Mouse (Mus musculus) kidney, postnatal 0 days (tissue): ENCODE data around the gene Nrxn2. TPM values are rescaled to one million over a fixed set of nuclear protein-coding genes. Genes with fewer than 3 reads are reported as not detected.

Source experiments
- ATAC-seq: fragments of 200-750 bp; cut with Nextera tagmentation; replicated peaks from 2 replicates; pipeline ENCODE4 v1.8.0; 2017; ENCODE audit warnings: low read depth, moderate number of reproducible peaks, moderate TSS enrichment, moderate library complexity; ENCODE audit not compliant: low FRiP score
- DNase-seq: peaks from one replicate; pipeline ENCODE4 v3.0.0-alpha.2; 2016; ENCODE audit warnings: low spot score
- H3K27ac ChIP-seq: fragments of 300-500 bp; sonication (generic); 2 replicates; pipeline ENCODE4 v1.5.1; 2014; ENCODE audit warnings: mild to moderate bottlenecking
- H3K27me3 ChIP-seq: fragments of 300-500 bp; sonication (generic); 2 replicates; pipeline ENCODE4 v1.6.1; 2014; ENCODE audit warnings: low read length, mixed read lengths; ENCODE audit not compliant: insufficient read depth
- H3K36me3 ChIP-seq: fragments of 300-500 bp; sonication (generic); 2 replicates; pipeline ENCODE4 v1.6.1; 2014; ENCODE audit warnings: low read length, mixed read lengths; ENCODE audit not compliant: insufficient read depth
- H3K4me1 ChIP-seq: fragments of 300-500 bp; sonication (generic); replicated peaks from 2 replicates; pipeline ENCODE4 v1.6.1; 2014; ENCODE audit warnings: antibody characterized with exemption, low read length, mixed read lengths; ENCODE audit not compliant: insufficient read depth
- H3K4me2 ChIP-seq: fragments of 300-500 bp; sonication (generic); 2 replicates; pipeline ENCODE4 v1.6.1; 2014; ENCODE audit warnings: mild to moderate bottlenecking, low read length, moderate library complexity, mixed read lengths
- H3K4me3 ChIP-seq: fragments of 300-500 bp; sonication (generic); replicated peaks from 2 replicates; pipeline ENCODE4 v1.5.1; 2014; ENCODE audit warnings: low read depth, low read length
- H3K9ac ChIP-seq: fragments of 300-500 bp; sonication (generic); 2 replicates; pipeline ENCODE4 v1.6.1; 2014; ENCODE audit warnings: low read depth, low read length
- H3K9me3 ChIP-seq: fragments of 300-500 bp; sonication (generic); replicated peaks from 2 replicates; pipeline ENCODE4 v1.6.1; 2016; ENCODE audit warnings: low read length, inconsistent platforms, mixed read lengths
- CTCF ChIP-seq: IDR thresholded peaks from 2 replicates; pipeline ENCODE4 v1.5.1; 2016; ENCODE audit warnings: antibody characterized with exemption, low read depth, mild to moderate bottlenecking, moderate library complexity
- WGBS: fragments of 180-500 bp; shearing (Covaris S2); extraction: QIAGEN DNeasy Blood & Tissue Kit; methylation state at CpG from one replicate; pipeline ENCODE4 v1.1.7; 2014; 5-methylcytosine and 5-hydroxymethylcytosine counted together
- polyA plus RNA-seq: library from polyadenylated mRNA; unstranded; fragments of >200 nt; fragmentation: Nextera tagmentation; extraction: Ambion mirVana; gene quantifications from 2 replicates; pipeline ENCODE4 v1.2.1, GENCODE M21; 2015

Gene Nrxn2
- polyA plus RNA-seq, 1 experiment from 2014 or later = 5.9 TPM

GRCm38 (mm10) chr19:6401131-6401815 lies 17.3 kb upstream of the Nrxn2 start:
- Histone ChIP-seq H3K36me3 (no peaks in the 10 kb centered on the region), H3K27ac (peak overlapping the region; percentile 75), H3K4me3 (peak overlapping the region; percentile 52), H3K27me3 (no peaks in the 10 kb centered on the region), H3K9me3 (no peaks in the 10 kb centered on the region), H3K4me2 (peak overlapping the region; percentile 91), H3K4me1 (peaks cover 32% of the 10 kb centered on the region), H3K9ac (0 out of 2 replicates have a peak overlapping the region, but pooled peaks have one; percentile 6)
- peak; percentile 88 for DNase-seq
- WGBS = 0% methylated on average over 31 of the region's 32 CpGs
- TF ChIP-seq CTCF = peak; percentile 85
- peak; percentile 44; the same call in 1 of the 2 replicates for ATAC-seq

GRCm38 (mm10) chr19:6401951-6402350 lies 16.6 kb upstream of the Nrxn2 start:
- Histone ChIP-seq H3K27ac (peak overlapping the region; percentile 75), H3K36me3 (no peaks in the 10 kb centered on the region), H3K9ac (0 out of 2 replicates have a peak overlapping the region, but pooled peaks have one; percentile 6), H3K4me3 (peak overlapping the region; percentile 52), H3K4me2 (peak overlapping the region; percentile 91), H3K9me3 (no peaks in the 10 kb centered on the region), H3K27me3 (no peaks in the 10 kb centered on the region), H3K4me1 (peaks cover 32% of the 10 kb centered on the region)
- 5% methylated on average over 9 of the region's 9 CpGs for WGBS
- ATAC-seq = peak; percentile 5; the same call in 1 of the 2 replicates
- peak; percentile 70 for DNase-seq
- no peak for TF ChIP-seq CTCF

- H3K36me3 ChIP-seq = 0 out of 2 replicates have a peak, but pooled peaks cover 1% of the 10 kb centered on the region
- H3K27ac ChIP-seq = no peak overlapping the region
- H3K4me1 ChIP-seq = peaks cover 23% of the 10 kb centered on the region
- H3K9ac ChIP-seq = no peak overlapping the region
- H3K4me3 ChIP-seq = no peak overlapping the region
- H3K4me2 ChIP-seq = no peak overlapping the region
- H3K27me3 ChIP-seq = no peaks in the 10 kb centered on the region
- 84% methylated on average over 10 of the region's 10 CpGs for WGBS
- DNase-seq (no peak), ATAC-seq (no peak)
- no peak for TF ChIP-seq CTCF
- no peaks in the 10 kb centered on the region for H3K9me3 ChIP-seq
These were observed 14.7 kb upstream of the Nrxn2 start for GRCm38 (mm10) chr19:6403869-6404268.

GRCm38 (mm10) chr19:6405433-6405832 lies 13.1 kb upstream of the Nrxn2 start:
- H3K9ac ChIP-seq = no peak overlapping the region
- DNase-seq = no peak
- WGBS = 78% methylated on average over 10 of the region's 10 CpGs

GRCm38 (mm10) chr19:6407109-6407508 lies 11.4 kb upstream of the Nrxn2 start:
- Histone ChIP-seq H3K27me3 (no peaks in the 10 kb centered on the region), H3K4me2 (no peak overlapping the region), H3K27ac (no peak overlapping the region), H3K36me3 (0 out of 2 replicates have a peak, but pooled peaks cover 5% of the 10 kb centered on the region), H3K9ac (no peak overlapping the region), H3K4me1 (peaks cover 2% of the 10 kb centered on the region; the same call in 1 of the 2 replicates), H3K4me3 (no peak overlapping the region), H3K9me3 (no peaks in the 10 kb centered on the region)
- DNase-seq = no peak
- ATAC-seq = no peak
- TF ChIP-seq CTCF = no peak
- WGBS = 75% methylated on average over 8 of the region's 8 CpGs

More at GRCm38 (mm10) chr19:6405433-6405832, 13.1 kb upstream of the Nrxn2 start:
- H3K9me3 ChIP-seq = no peaks in the 10 kb centered on the region
- no peaks in the 10 kb centered on the region for H3K27me3 ChIP-seq
- no peak overlapping the region for H3K27ac ChIP-seq
- no peak for TF ChIP-seq CTCF
- 0 out of 2 replicates have a peak, but pooled peaks cover 5% of the 10 kb centered on the region for H3K36me3 ChIP-seq
- no peak for ATAC-seq
- H3K4me1 ChIP-seq = peaks cover 16% of the 10 kb centered on the region
- no peak overlapping the region for H3K4me3 ChIP-seq
- H3K4me2 ChIP-seq = no peak overlapping the region

GRCm38 (mm10) chr19:6407816-6408510 lies 10.6 kb upstream of the Nrxn2 start:
- H3K4me3 ChIP-seq = no peak overlapping the region
- no peak for TF ChIP-seq CTCF
- no peaks in the 10 kb centered on the region for H3K27me3 ChIP-seq
- no peak overlapping the region for H3K27ac ChIP-seq
- H3K9ac ChIP-seq = no peak overlapping the region
- ATAC-seq = no peak
- H3K4me2 ChIP-seq = no peak overlapping the region
- 67% methylated on average over 16 of the region's 16 CpGs for WGBS
- DNase-seq = no peak
- 0 out of 2 replicates have a peak, but pooled peaks cover 5% of the 10 kb centered on the region for H3K36me3 ChIP-seq
- no peaks in the 10 kb centered on the region; the same call in 1 of the 2 replicates for H3K4me1 ChIP-seq
- H3K9me3 ChIP-seq = no peaks in the 10 kb centered on the region
